Mouse (Mus musculus): ENCODE data around the gene Prlhr.

GRCm38 (mm10) chr19:60461476-60461875, 6.6 kb downstream of the Prlhr start:
- TF ChIP-seq GATA1 (IDR thresholded peaks at IDR 0.05; ENCODE audit: borderline replicate concordance, low read length) = no peak
- TF ChIP-seq FLI1 (IDR thresholded peaks at IDR 0.05; ENCODE audit: low read length) = no peak
